Mouse (Mus musculus): ENCODE data around the gene Gm49373. TPM values are rescaled to one million over a fixed set of nuclear protein-coding genes. Genes with fewer than 3 reads are reported as not detected.

Gene Gm49373
- polyA plus RNA-seq, 1 experiment from 2014 or later, result 1.5 TPM

GRCm38 (mm10) chr9:21016331-21017176, 56.3 kb downstream of the Gm49373 start:
- no peak overlapping the region for H3K9ac ChIP-seq (ENCODE audit: low read length)
- H3K4me1 ChIP-seq (replicated peaks; ENCODE audit: control insufficient read depth, insufficient read depth, low read length), result peaks cover 9% of the 10 kb centered on the region; the same call in 1 of the 2 replicates
- DNase-seq (ENCODE audit: low spot score) (no peak), ATAC-seq (replicated peaks; ENCODE audit: low FRiP score) (no peak)
- H3K4me3 ChIP-seq (ENCODE audit: low read depth, low read length), result peak overlapping the region; percentile 18; the same call in 1 of the 2 replicates
- H3K4me2 ChIP-seq (ENCODE audit: low read depth, low read length, severe bottlenecking), result no peak overlapping the region
- no peak overlapping the region for H3K27ac ChIP-seq (ENCODE audit: low read depth, low read length)
- no peaks in the 10 kb centered on the region for H3K9me3 ChIP-seq (ENCODE audit: control insufficient read depth, low read length)
- no peaks in the 10 kb centered on the region for H3K36me3 ChIP-seq (ENCODE audit: control insufficient read depth, insufficient read depth, low read length)
- 4% methylated on average over 17 of the region's 17 CpGs for WGBS
- peaks cover 36% of the 10 kb centered on the region for H3K27me3 ChIP-seq (ENCODE audit: control insufficient read depth, insufficient read depth, low read length)

GRCm38 (mm10) chr9:21015571-21016130, 57.2 kb downstream of the Gm49373 start, which contains the start of gene Icam1:
Gene Icam1 (plus strand): TSS chr9:21015985.
- H3K4me3 ChIP-seq (ENCODE audit: low read depth, low read length), result peak within 1 kb of the TSS; percentile 18
- H3K4me2 ChIP-seq (ENCODE audit: low read depth, low read length, severe bottlenecking), result peak within 1 kb of the TSS; percentile 32
- H3K36me3 ChIP-seq (ENCODE audit: control insufficient read depth, insufficient read depth, low read length), result no peaks in the 10 kb centered on the region
- peaks cover 36% of the 10 kb centered on the region for H3K27me3 ChIP-seq (ENCODE audit: control insufficient read depth, insufficient read depth, low read length)
- H3K4me1 ChIP-seq (replicated peaks; ENCODE audit: control insufficient read depth, insufficient read depth, low read length), result peaks cover 9% of the 10 kb centered on the region; the same call in 1 of the 2 replicates
- H3K9ac ChIP-seq (ENCODE audit: low read length), result no peak within 1 kb of the TSS; the same call in 1 of the 2 replicates
- no peak for DNase-seq (ENCODE audit: low spot score)
- ATAC-seq (replicated peaks; ENCODE audit: low FRiP score), result no peak
- H3K9me3 ChIP-seq (ENCODE audit: control insufficient read depth, low read length), result no peaks in the 10 kb centered on the region
- H3K27ac ChIP-seq (ENCODE audit: low read depth, low read length), result no peak within 1 kb of the TSS
- WGBS, result under 1% methylated on average over 30 of the region's 30 CpGs

- ATAC-seq (replicated peaks; ENCODE audit: low FRiP score), result no peak
- Histone ChIP-seq H3K27ac (ENCODE audit: low read depth, low read length) (no peak overlapping the region), H3K4me2 (ENCODE audit: low read depth, low read length, severe bottlenecking) (0 out of 2 replicates have a peak overlapping the region, but pooled peaks have one; percentile 32), H3K9ac (ENCODE audit: low read length) (no peak overlapping the region), H3K4me3 (ENCODE audit: low read depth, low read length) (peak overlapping the region; percentile 18; the same call in 1 of the 2 replicates), H3K27me3 (ENCODE audit: control insufficient read depth, insufficient read depth, low read length) (peaks cover 36% of the 10 kb centered on the region), H3K36me3 (ENCODE audit: control insufficient read depth, insufficient read depth, low read length) (no peaks in the 10 kb centered on the region), H3K4me1 (replicated peaks; ENCODE audit: control insufficient read depth, insufficient read depth, low read length) (peaks cover 9% of the 10 kb centered on the region; the same call in 1 of the 2 replicates), H3K9me3 (ENCODE audit: control insufficient read depth, low read length) (no peaks in the 10 kb centered on the region)
- 4% methylated on average over 28 of the region's 29 CpGs for WGBS
- no peak for DNase-seq (ENCODE audit: low spot score)
Measured at GRCm38 (mm10) chr9:21014691-21015570, 58.0 kb downstream of the Gm49373 start.

MicroRNAs encoded within 50 kb of the gene (microRNA counts, 519-probe panel; counts per million panel counts)
- microRNA mmu-miR-1900, result 31.2 counts per million

Small RNA genes within 50 kb of the gene (microRNA-seq; reads per million reads assigned to microRNA genes)
- gene Mir1900 (ENCODE audit: insufficient number of aligned reads) (not detected), gene Mir7082 (ENCODE audit: insufficient number of aligned reads) (3.4 reads per million)

Other genes with a start within 250 kb of the Gm49373 start
- 1.3 and 1.6 TPM in 2 replicates for gene A230050P20Rik, start 204.5 kb downstream of the Gm49373 start, polyA plus RNA-seq (2014; fragmentation: Nextera tagmentation; extraction: Ambion mirVana)
- 4.3 and 5.3 TPM in 2 replicates for gene Angptl6, start 193.4 kb downstream of the Gm49373 start, polyA plus RNA-seq (2014; fragmentation: Nextera tagmentation; extraction: Ambion mirVana)
- 71.2 and 75.1 TPM in 2 replicates for gene Ppan, start 184.9 kb downstream of the Gm49373 start, polyA plus RNA-seq (2014; fragmentation: Nextera tagmentation; extraction: Ambion mirVana)
- 334 and 367 TPM in 2 replicates for gene Eif3g, start 174.5 kb downstream of the Gm49373 start, polyA plus RNA-seq (2014; fragmentation: Nextera tagmentation; extraction: Ambion mirVana)
- gene Dnmt1, start 113.2 kb downstream of the Gm49373 start, polyA plus RNA-seq (2014; fragmentation: Nextera tagmentation; extraction: Ambion mirVana), result 93.4 and 94.8 TPM in 2 replicates
- 22.1 TPM in 2 replicates for gene S1pr2, start 96.3 kb downstream of the Gm49373 start, polyA plus RNA-seq (2014; fragmentation: Nextera tagmentation; extraction: Ambion mirVana)
- 119 and 130 TPM in 2 replicates for gene Mrpl4, start 70.4 kb downstream of the Gm49373 start, polyA plus RNA-seq (2014; fragmentation: Nextera tagmentation; extraction: Ambion mirVana)
- gene Icam1, start 57.1 kb downstream of the Gm49373 start, polyA plus RNA-seq (2014; fragmentation: Nextera tagmentation; extraction: Ambion mirVana), result 4.2 and 4.8 TPM in 2 replicates
- 5.8 and 6.2 TPM in 2 replicates for gene Icam4, start 43.7 kb downstream of the Gm49373 start, polyA plus RNA-seq (2014; fragmentation: Nextera tagmentation; extraction: Ambion mirVana)
- gene Icam5, start 41.0 kb downstream of the Gm49373 start, polyA plus RNA-seq (2014; fragmentation: Nextera tagmentation; extraction: Ambion mirVana), result not detected in 2 replicates
- gene Zglp1, start 6.0 kb downstream of the Gm49373 start, polyA plus RNA-seq (2014; fragmentation: Nextera tagmentation; extraction: Ambion mirVana), result 1.2 and 2.9 TPM in 2 replicates
- 46.9 and 54.6 TPM in 2 replicates for gene Fdx1l, start 518 bp upstream of the Gm49373 start, polyA plus RNA-seq (2014; fragmentation: Nextera tagmentation; extraction: Ambion mirVana)
- 3.9 and 4.5 TPM in 2 replicates for gene Gm38431, start 18.9 kb upstream of the Gm49373 start, polyA plus RNA-seq (2014; fragmentation: Nextera tagmentation; extraction: Ambion mirVana)
- gene Raver1, start 18.9 kb upstream of the Gm49373 start, polyA plus RNA-seq (2014; fragmentation: Nextera tagmentation; extraction: Ambion mirVana), result 118 and 124 TPM in 2 replicates
- 10.3 and 10.8 TPM in 2 replicates for gene Tyk2, start 58.1 kb upstream of the Gm49373 start, polyA plus RNA-seq (2014; fragmentation: Nextera tagmentation; extraction: Ambion mirVana)
- gene Cdc37, start 76.9 kb upstream of the Gm49373 start, polyA plus RNA-seq (2014; fragmentation: Nextera tagmentation; extraction: Ambion mirVana), result 300 and 308 TPM in 2 replicates
- 7.0 and 8.4 TPM in 2 replicates for gene Pde4a, start 92.6 kb upstream of the Gm49373 start, polyA plus RNA-seq (2014; fragmentation: Nextera tagmentation; extraction: Ambion mirVana)
- gene Keap1, start 166.3 kb upstream of the Gm49373 start, polyA plus RNA-seq (2014; fragmentation: Nextera tagmentation; extraction: Ambion mirVana), result 35.9 and 41.3 TPM in 2 replicates
- 0.09 and 0.11 TPM in 2 replicates for gene S1pr5, start 175.3 kb upstream of the Gm49373 start, polyA plus RNA-seq (2014; fragmentation: Nextera tagmentation; extraction: Ambion mirVana)
- gene Atg4d, start 192.2 kb upstream of the Gm49373 start, polyA plus RNA-seq (2014; fragmentation: Nextera tagmentation; extraction: Ambion mirVana), result 55.7 and 57.9 TPM in 2 replicates
- 16.3 and 22.3 TPM in 2 replicates for gene Kri1, start 214.9 kb upstream of the Gm49373 start, polyA plus RNA-seq (2014; fragmentation: Nextera tagmentation; extraction: Ambion mirVana)
- gene Cdkn2d, start 218.3 kb upstream of the Gm49373 start, polyA plus RNA-seq (2014; fragmentation: Nextera tagmentation; extraction: Ambion mirVana), result 58.6 and 60.8 TPM in 2 replicates
- gene Ap1m2, start 239.2 kb upstream of the Gm49373 start, polyA plus RNA-seq (2014; fragmentation: Nextera tagmentation; extraction: Ambion mirVana), result 1.4 and 2.6 TPM in 2 replicates
- 71.0 and 76.3 TPM in 2 replicates for gene Slc44a2, start 247.6 kb upstream of the Gm49373 start, polyA plus RNA-seq (2014; fragmentation: Nextera tagmentation; extraction: Ambion mirVana)

All from forebrain, embryonic 11.5 days (tissue).